Mouse (Mus musculus) retina, embryonic 14.5 days (tissue): ENCODE measurements around the gene Cd59b.
A peak's percentile ranks its signal among the peaks of the same experiment; 100 is the strongest.
"Not testable (repeated sequence)": the region's sequence is repeated elsewhere in the genome, so short reads cannot be mapped to it uniquely, and the experiment has no call there.

ENCODE experiments used
- DNase-seq: peaks from one replicate; pipeline ENCODE4 v3.0.0-alpha.2; 2015; ENCODE audit warnings: low spot score

Cd59b gene

DNA sequence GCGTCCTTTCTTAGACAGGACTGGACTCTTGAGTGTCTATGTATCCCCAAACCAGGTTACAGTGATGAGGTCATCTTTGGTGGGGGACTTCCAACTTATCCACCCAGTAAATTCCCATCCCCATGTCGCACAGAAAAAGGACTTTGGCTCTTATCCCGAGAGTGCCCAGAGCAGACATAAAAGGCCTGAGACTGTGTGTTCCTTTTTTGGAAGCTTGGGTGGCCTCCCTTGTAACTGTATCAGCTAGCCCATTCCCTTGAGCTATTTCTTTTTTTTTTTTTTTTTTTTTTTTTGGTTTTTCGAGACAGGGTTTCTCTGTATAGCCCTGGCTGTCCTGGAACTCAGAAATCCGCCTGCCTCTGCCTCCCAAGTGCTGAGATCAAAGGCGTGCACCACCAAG is 4.1 kb upstream of the Cd59b start, which contains the start of gene Gm10912:
TSS of gene Gm10912 (plus strand) at position 301 of the 400 bp plus-strand sequence.
- not testable (repeated sequence) for DNase-seq

DNA sequence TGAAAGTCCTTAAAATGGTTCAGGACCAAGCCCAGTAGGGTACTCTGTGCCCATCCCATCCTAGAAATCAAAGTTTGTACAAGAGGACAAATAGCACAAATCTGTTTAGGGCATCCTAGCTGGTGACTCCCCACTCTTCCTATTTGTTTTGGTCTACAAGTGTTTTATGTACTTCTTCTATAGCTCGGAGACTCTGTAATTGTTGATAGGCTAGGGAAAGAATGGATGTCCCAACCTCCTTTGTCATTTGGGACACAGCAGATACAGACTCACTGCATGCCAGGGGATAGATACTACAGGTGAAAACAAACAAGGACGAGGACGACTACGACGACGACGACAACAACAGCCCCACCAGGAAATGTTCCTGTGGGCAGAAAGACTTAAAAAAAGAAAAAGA is 1.2 kb upstream of the Cd59b start, which contains the start of gene Gm10799:
TSS of gene Gm10799 (minus strand) at position 101 of the 400 bp plus-strand sequence.
- not testable (repeated sequence) for DNase-seq

DNA sequence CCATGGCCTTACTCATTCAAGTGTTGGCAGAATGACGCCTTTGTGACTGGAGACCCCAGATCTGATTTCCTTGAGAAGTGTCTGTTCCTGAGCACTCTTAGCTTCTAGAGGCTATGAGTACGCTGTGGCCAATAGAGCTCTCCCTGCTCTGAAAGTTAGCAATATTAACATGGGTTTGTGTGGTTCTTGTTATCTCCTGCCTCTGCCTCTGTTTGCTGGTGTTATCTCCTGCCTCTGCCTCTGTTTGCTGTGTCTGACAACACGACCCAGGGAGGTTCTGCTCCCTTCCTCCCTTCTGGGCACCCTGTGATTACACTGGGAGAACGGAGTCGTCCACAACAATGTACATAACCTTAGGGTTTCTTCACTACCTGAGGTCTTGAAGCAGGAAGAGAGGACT is 8.6 kb downstream of the Cd59b start:
- not testable (repeated sequence) for DNase-seq

DNA sequence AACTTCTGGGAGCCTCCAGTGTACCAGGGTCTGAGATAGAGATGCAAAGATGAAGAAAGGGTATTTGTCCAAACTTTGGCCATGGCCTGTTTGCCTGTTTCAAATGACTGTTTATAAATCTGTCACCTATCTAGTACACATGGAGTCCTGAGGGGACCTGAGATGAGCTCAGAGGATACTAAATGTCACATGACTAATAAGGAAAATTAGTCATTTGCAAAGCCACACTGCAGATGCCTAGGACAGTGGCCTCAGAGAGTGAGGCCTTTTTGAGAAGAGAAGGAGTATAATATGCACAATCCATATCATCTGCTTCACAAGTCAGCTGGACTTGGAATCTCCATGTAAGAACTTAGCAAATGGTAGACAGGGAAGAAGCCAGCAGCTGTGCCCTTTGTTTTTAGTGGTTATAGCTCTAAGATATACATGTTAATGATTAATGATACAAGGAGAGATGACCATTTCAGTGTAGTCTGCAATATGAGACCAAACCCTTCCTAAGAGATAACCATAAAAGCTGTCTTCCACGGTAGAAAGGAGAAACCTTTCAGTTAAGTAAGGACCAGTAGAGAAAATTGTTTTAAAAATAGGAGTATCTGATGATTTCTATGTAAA is 11.9 kb downstream of the Cd59b start:
- not testable (repeated sequence) for DNase-seq

DNA sequence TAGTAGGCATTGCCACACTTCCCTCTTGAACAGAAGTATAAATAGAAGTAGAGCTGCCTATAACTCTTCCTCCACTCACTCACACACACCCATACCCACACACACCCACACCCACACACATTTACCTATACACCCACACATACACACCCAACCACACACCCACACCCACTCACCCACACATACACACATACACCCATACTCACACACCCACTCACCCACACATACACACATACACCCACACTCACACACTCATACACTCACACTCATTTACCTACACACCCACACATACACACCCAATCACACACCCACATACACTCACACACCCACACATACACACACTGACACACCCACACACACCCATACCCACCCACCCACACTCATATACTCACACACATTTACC is 12.8 kb downstream of the Cd59b start:
- DNase-seq, result no peak

DNA sequence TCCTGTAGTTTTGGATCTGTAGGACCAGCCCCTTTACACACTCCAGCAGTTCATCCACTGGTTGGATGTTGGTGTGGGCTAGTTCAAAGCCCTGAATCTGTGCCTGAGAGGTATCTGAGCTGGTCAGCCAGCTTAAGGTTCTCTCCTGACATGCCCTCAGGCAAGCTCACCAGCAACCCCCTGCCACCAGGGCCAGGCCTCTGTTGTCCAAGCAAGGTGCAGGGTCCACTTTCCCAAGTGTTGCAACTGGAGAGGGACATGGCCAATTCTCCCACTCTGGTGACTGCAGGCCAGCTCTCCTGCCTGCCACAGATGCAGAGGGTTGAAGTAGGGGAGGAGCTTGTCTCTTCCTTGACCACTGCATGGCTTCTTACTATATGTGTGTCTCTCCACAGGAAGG is 14.4 kb downstream of the Cd59b start:
- DNase-seq, result not testable (repeated sequence)

DNA sequence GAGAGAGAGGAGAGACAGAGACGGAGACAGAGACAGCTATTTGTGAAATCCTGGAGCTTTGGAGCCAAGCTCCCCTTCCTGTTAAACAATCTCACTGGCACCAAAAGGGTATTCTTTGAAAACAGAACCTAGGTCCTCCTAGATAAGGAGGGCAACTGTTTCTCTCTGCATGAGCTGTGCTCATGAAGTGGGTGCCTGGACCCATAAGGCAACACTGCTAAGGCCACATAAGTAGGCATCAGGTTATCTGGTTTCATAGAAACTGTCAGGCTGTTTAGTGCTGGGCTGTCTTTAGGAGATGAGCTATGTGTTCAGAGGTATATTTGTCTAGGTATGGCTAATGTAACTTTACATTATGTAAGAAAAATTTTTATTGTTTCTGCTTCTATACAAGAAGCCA is 17.9 kb downstream of the Cd59b start:
- not testable (repeated sequence) for DNase-seq

DNA sequence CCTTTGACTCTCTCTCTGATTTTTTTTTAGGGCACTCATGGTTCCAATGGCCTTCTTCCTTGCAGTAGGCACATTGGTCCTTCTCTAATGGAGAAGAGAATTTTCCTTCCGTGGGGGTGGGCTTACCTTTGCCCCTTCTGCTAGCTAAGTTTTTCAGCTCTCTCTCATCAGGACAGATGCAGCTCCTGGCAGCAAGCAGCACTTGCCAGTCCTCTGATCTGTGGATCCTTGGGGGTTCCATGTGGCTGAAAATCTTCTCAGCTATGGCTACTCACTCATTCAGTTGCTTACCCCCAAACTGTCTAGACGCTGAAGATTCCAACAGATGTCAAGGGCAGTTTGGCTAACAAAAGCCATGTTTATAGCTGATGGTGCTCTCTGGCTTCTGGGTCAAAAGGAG is 23.7 kb downstream of the Cd59b start:
- DNase-seq, result no peak

DNA sequence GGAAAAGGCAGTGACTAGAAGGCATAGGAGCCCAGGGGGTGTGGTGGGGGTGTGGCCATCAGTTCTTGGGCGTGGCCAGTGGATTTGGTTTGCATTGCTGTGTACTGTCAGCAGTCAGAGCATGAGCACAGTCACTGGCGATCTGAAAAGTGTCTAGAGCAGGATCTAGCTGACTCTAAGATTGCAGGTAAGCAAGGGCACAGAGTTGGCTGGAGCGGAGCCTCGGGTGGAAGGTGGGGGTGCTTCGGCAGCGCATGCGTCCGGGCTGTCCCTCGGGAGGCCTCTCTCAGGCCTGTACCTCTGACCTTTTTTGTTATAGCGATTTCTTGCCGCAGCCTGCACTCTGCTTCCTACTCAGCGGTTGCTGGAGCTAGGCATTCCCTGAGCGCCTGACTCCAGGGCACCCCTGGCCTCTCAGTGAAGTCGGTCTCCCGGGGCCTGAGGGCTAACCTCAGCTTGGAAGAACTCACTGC is 26.1 kb downstream of the Cd59b start, which contains the start of gene Cd59a:
TSS of gene Cd59a (plus strand) at position 61 of the 473 bp plus-strand sequence.
- peak; percentile 85 for DNase-seq

DNA sequence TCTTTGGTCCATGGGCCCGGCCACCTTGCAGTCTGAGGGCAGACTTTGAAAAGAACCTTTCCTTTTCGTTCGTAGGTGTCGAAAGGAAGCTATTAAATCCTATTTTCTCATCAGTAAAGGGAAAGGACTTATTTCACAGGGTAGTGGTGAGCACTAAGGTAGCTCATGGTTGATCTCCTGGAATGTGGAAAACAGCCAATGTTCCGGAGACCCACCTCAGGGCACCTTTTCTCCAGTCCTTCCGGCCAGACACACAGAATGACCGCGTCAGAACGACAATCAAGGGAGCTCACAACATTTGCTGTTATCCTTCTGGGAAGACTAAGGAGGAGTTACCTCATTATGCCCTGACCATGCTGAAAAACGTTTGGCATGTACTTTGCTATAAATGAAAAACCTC is 26.6 kb downstream of the Cd59b start:
- peak; percentile 18 for DNase-seq

DNA sequence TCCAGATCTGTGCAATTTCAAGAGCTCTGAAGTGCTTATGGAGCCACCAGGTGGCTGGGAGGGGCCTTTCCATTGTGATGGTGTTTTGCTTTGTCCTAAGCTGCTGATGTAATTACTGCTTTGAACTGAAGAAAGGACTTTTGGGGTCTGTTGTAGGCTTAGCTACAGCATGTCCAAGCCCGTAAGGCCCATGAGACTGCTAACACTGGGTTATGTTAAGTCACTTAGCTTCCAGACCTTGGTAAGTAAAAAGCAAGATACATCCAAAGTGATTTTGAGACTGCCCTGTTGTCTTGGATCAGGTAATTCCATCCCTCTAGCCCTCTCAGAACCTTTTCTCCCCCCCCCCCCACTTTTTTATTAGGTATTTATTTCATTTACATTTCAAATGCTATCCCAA is 27.1 kb downstream of the Cd59b start:
- DNase-seq, result peak; percentile 32

DNA sequence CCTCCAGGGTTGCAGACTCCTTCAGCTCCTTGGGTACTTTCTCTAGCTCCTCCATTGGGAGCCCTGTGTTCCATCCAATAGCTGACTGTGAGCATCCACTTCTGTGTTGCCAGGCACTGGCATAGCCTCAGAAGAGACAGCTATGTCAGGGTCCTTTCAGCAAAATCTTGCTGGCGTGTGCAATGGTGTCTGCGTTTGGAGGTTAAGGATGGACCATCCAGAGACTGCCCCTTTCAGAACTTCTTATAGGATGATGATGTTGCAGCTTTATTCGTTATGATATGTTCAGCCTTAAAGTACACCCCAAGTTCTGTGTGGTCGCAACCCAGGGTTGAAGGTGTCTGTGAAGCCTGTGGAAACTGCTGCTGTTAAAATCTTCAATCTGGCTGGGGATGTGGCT is 27.7 kb downstream of the Cd59b start:
- not testable (repeated sequence) for DNase-seq

DNA sequence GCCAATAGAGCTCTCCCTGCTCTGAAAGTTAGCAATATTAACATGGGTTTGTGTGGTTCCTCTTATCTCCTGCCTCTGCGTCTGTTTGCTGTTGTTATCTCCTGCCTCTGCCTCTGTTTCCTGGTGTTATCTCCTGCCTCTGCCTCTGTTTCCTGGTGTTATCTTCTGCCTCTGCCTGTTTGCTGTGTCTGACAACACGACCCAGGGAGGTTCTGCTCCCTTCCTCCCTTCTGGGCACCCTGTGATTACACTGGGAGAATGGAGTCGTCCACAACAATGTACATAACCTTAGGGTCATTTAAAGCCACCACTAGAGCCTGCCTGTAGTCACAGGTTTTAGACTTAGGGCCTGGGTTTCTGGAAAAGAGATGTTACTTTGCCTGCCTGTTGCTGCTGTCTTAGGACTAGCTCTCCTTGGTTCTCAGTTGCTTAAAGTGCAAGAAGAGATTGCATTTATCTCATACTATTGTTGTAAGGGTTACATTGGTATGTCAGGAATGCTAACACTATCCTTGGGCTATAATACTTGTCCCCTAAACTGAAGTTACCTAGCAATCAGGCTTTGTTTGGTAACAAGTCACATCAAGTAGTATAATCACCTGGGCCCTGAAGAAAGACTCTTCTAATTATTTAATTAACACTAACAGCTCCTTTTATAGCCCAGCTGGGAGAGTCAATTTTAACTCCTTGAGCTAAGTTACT is 29.0 kb downstream of the Cd59b start:
- DNase-seq, result no peak

DNA sequence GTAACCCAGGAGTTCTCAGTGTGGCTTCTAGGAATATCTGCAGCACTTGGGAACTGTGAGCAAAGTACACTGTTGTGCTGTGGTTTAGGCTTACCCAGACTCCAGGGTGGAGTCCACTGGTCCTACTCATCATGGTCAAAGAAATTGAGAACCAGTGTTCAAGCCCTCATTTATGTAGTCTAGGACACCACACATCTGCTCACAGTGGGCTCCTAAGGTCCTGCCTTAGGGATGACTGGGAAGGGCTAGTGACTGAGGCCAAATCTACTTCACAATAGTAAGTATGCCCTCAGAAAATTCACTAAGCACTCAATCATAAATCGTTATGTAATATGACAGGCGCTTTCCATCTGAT is 29.6 kb downstream of the Cd59b start:
- no peak for DNase-seq

DNA sequence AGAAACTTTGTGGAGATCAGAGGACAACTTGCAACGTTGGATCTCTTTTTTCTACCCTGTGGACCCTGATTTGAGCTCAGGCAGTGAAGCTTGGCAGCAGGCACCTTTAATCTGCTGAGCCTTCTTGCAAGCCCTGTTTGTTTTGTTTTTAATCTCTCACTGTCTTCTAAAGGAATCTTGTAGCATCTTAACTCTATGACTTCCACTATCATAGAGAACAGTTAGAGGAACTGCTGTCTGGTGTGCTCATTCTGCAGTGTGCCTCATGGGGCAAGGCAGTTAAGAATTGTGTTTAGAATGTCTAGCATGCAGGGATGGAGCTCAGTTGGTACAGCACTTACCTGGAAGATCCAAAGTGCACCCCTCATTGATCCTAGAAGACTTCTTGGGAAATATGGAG is 30.3 kb downstream of the Cd59b start:
- DNase-seq, result no peak

DNA sequence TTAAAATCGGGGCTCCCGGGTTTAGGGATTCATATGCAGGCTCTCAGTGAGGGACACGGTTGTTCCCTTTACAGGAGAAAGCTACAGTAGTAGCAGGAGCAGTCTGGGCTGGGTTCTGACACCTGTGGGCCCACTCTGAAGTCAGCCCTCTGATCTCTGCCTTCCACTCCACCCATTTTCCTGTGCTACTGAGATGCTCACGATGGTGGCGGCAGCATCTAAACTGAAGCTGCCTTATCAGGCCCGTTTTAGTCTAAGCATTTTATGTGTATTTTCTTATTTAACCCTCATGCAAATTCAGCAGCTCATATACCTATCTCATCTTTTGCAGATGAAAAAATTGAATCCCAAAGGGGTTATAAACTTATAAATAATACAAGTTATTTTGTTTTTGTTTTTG is 35.2 kb downstream of the Cd59b start:
- no peak for DNase-seq

DNA sequence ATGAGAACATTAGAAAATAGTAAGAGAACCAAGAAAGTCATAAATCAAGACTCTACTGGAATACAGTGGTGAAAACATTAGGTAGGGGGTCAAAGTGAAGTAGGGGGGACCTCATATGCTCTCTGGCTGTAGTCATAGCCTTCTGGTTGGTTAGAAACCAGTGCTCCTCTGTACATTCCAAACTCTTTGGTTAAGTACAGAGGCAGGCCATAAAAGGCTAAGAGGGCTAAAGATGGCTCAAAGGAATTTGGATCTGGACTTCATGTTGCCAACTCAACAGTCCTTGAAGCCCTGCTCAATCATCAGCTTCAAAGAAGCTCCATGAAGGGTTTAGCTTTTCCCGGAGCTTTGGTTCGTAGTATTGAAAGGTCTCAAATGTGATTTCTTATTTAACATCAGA is 39.4 kb downstream of the Cd59b start:
- DNase-seq, result not testable (repeated sequence)

DNA sequence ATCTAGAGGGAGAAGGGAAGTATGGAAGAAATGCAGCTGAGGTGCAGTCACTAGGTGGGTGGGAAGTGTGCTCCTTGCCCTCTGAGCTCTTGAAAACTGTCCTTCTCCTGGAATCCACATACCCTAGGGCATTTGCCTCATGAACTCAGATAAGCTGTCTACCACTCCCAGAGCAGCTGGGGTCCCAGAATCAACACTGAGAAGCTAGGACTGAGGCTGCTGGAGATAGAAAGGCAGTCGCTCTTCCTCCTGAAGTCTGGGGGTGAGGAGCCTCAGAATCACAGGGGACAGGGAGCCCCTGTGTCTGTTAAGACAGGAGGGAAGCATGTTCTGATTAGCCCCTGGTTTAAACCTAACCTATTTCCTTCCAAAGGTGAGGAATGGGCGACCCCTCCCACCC is 39.9 kb downstream of the Cd59b start:
- no peak for DNase-seq

DNA sequence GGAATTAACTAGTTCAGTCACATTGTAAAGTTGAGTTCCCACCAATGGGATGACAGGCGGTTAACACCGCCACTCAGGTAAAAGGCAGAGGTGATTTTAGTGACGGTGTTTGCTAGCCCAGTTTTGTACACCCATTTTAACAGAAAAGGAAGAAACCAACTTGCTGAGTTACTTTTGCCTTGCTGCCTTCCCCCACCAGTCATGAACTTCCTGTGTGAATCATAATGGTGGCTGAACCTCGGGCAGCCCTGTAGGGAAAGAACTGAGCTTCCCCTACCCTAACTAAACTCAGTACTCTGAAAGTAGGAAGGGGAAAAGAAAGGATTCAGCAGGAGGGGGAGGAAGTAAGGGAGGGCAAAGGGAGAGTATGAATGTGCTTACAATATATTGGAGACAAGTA is 40.4 kb downstream of the Cd59b start:
- no peak for DNase-seq

DNA sequence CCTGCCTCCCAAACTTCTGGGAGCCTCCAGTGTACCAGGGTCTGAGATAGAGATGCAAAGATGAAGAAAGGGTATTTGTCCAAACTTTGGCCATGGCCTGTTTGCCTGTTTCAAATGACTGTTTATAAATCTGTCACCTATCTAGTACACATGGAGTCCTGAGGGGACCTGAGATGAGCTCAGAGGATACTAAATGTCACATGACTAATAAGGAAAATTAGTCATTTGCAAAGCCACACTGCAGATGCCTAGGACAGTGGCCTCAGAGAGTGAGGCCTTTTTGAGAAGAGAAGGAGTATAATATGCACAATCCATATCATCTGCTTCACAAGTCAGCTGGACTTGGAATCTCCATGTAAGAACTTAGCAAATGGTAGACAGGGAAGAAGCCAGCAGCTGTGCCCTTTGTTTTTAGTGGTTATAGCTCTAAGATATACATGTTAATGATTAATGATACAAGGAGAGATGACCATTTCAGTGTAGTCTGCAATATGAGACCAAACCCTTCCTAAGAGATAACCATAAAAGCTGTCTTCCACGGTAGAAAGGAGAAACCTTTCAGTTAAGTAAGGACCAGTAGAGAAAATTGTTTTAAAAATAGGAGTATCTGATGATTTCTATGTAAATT is 41.6 kb downstream of the Cd59b start:
- DNase-seq, result not testable (repeated sequence)

DNA sequence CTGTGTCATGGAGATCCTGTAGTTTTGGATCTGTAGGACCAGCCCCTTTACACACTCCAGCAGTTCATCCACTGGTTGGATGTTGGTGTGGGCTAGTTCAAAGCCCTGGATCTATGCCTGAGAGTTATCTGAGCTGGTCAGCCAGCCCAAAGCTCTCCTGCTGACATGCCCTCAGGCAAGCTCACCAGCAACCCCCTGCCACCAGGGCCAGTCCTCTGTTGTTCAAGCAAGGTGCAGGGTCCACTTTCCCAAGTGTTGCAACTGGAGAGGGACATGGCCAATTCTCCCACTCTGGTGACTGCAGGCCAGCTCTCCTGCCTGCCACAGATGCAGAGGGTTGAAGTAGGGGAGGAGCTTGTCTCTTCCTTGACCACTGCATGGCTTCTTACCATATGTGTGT is 43.9 kb downstream of the Cd59b start:
- not testable (repeated sequence) for DNase-seq

DNA sequence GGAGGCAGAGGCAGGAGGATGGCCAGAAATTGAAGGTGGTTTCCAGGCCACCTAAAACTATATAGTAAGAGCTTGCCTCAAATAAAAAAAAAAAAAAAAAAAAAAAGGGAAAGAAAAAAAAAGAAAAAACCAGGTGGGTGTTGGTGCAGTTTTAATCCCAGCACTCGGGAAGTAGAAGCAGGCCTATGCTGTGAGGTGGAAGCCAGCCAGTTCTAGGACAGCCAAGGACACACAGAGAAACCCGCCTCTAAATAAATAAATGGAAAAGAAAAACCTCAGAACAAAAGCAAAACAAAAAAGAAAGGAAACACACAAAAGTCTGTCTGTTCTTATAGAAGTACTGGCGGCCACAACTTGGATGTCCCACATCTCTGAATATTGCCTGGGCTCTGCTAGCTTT is 45.2 kb downstream of the Cd59b start:
- DNase-seq, result no peak

DNA sequence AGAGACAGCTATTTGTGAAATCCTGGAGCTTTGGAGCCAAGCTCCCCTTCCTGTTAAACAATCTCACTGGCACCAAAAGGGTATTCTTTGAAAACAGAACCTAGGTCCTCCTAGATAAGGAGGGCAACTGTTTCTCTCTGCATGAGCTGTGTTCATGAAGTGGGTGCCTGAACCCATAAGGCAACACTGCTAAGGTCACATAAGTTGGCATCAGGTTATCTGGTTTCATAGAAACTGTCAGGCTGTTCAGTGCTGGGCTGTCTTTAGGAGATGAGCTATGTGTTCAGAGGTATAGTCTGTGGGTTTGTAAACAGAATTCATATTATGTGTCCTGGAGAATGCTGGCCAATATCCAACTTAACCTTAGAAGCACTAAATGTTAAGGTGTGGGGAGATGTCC is 47.5 kb downstream of the Cd59b start:
- not testable (repeated sequence) for DNase-seq
